Mouse (Mus musculus): ENCODE data around the gene Mark2.
"Not testable (repeated sequence)": the region's sequence is repeated elsewhere in the genome, so short reads cannot be mapped to it uniquely, and the experiment has no call there.

Mark2 gene

GRCm38 (mm10) chr19:7341512-7342397 is at the start of gene Mark2:
Gene Mark2, minus strand, starts transcription at chr19:7341860.
- peak; percentile 100 for DNase-seq

DNA sequence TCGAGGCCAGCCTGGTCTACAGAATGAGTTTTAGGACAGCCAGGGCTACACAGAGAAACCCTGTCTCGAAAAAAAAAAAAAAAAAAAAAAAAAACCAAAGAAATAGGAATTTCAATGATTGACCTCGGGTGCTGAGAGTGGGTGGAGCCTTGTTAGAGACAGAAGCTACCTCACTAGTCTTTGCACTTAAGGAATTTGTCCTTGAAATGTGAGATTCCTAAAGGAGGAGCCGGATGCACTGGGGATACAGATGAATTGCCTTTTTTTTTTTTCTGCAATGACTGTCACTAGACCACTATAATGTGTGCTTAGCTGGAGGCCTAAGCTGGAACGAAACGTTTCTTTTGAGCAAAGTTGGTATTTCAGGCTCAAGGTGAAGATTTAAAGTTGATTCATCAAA is 46.8 kb upstream of the Mark2 start:
- DNase-seq = no peak

DNA sequence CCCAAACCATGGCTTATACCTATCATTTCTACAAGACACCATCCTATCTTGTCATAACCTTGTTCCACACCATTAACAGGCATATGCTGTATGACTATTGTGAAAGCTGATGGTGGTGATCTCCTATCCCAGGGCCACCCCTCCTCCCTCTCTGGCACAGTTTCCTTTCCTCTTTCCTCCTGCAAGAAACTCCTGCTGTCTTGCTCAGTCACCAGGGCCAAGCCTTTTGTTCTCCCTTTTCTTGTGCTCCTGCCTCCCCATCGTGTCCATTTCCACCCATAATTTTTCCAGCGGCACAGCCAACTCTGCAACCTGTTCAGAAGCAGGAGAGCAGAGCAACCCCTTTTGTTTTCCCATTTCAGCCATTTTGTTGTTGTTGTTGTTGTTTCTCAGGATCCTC is 44.4 kb upstream of the Mark2 start:
- DNase-seq = no peak

DNA sequence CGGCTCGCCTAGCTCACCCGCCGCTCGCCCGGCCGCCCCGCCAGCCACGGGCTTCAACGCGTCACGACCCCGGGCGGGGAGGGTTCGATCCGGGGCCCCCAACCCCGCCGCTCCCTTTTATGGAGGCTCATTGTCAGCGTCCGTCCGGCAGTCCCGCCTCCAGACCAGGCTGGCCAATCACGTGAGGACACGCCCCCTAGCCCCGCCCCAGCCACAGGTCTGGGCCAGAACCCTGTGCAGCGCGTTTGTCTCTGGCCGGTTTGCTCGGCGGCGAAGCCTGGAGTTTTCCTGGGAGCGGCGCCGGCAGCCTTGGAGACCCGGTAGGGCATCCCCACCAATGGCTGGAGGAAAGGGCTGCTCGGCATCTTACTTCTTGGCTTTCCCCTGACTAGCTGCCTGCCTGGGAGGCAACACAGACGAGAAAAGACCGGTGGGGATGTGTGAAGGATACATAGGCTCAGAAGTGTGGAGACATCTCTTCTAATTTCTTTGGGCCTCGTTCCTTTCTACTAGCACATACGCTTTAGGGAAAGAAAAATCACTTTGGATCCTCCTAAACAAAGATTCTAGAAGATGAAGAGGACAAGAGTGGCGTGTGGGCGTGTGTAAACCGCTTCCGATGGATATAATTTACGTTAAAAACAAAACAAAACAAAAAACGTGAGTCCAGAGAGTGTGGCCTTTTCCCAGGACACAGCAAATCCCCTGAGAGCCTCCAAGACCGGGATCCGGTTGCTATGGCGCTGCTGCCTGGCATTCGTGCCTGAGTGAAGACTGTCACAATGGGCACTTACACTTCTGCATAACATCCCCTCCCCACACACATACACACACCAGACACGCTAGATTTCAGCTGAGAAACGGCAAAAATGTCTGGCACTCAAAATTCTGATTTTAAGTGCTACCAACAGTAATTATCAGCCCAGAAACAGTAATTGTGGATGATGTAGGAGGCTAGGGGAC is 41.5 kb upstream of the Mark2 start, which contains the start of gene Spindoc:
TSS of gene Spindoc (minus strand) at position 92 of the 963 bp plus-strand sequence.
- peak; percentile 99 for DNase-seq

GRCm38 (mm10) chr19:7382248-7382902 is 40.7 kb upstream of the Mark2 start:
- peak; percentile 45 for DNase-seq

GRCm38 (mm10) chr19:7381906-7382247 is 40.2 kb upstream of the Mark2 start:
- no peak for DNase-seq

GRCm38 (mm10) chr19:7377639-7378038 is 36.0 kb upstream of the Mark2 start:
- DNase-seq = no peak

DNA sequence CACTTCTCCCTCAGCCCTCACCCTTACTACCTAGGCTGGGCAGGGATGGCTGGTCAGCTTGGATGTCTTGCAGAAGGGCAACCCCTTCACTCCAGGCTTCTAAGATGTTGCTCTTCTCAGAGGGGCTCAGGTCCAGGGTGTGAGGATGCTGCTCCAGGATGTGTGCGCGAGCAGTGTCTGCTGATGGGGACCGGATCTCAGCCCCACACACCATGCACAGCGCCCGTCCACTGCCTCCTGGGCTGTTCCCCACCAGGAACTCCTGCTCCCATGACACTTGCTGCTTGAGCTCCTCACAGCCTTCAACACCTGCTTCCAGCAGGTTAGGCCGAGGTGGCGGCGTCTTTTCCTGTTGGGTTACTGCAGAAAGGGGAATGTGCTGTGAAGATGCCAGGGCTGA is 32.8 kb upstream of the Mark2 start:
- no peak for DNase-seq

DNA sequence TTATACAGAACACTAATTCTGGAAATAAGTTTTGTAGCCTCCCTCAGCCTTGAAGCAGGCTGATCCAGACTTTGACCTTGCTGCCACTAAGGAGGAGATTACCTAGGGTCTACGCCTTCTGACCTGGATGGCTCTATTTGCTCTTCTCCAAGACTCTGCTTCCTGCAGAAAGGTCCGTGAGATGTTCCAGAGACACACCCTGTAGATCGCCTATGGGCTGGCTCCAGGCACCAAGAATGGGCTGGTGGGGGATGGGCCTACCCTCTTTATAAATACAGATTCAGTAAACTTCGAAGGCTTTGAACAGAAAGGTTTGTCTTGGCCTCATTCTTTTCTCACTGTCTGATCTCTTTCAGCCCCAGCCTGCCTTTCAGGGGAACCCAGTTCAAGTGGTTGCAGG is 27.8 kb upstream of the Mark2 start:
- not testable (repeated sequence) for DNase-seq

DNA sequence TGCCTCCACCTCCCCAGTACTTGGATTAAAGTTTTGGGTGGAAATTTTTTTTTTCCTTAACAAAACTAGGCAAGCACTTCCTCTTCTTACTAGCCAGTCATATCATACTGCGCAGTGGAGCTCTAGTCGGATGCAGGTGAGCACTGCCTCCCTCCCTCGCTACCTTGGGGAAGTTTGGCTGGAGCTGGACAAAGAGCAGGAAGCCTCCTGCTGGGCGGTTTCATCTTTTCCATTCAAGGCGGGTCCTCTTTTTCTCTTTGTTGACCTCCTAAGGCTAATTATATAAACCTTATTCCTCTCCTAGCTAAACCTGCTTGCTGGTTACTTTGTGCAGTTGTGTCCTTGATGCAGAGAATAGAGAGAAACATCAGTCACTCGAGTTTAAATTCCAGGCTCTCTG is 12.0 kb upstream of the Mark2 start:
- no peak for DNase-seq

DNA sequence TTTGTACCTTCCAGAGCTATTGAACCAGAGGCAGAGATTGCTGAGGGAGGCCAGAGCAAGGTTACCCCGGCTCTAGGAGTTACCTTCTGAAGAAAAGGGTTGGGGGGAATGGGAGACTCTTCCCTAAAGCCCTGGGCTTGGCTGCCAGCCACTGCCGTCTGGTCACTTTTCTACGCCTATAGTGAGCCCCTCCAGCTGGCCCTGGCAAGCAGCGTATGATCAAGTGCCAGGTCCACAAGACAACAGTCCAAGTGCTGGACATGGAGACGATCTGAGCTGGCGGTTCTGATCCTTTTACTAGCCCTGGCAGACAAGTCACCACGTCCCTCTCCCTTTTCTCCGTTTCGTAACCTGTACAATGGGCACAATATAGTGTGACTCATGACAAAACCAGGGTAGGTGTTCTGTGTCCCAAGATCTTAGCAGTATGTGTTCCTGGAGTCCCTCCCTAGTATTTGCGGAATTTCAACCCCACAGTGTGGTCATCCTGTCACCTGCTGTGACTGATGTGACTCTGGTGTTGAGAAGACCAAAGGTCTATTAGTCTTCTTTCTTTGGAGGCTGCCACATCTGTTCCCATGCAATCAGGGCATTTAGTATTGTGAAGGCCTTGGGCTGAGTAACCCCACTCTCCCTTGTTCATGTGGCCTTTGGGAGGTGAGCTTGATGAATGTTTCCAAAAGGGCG is 11.3 kb upstream of the Mark2 start:
- no peak for DNase-seq

- DNase-seq = no peak
Measured at GRCm38 (mm10) chr19:7349993-7350392, 8.3 kb upstream of the Mark2 start.

DNA sequence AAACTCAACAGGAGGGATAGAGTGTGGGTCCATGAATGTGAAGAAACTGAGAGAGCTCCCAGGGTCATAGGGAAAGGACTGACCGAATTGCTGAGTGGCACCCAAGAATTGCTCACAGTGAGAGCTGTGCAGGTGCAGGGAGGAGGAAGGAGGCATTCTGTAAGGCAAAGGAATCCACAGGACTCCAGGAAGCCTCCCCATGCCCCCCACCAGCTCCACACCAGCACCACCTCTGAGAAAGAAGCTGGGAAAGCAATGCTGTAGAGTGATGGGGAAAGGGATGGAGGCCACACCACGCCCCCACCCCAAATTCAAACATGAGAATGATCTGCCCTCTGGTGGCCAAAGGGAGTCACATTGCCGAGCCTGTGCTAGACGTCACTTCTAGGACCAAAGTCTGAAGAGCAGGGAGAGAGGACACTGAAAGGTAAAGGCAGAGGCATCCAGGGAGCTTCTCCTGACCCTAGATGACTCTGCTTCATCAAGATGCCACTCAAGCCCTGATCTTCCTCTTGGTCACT is 3.6 kb upstream of the Mark2 start:
- no peak for DNase-seq

DNA sequence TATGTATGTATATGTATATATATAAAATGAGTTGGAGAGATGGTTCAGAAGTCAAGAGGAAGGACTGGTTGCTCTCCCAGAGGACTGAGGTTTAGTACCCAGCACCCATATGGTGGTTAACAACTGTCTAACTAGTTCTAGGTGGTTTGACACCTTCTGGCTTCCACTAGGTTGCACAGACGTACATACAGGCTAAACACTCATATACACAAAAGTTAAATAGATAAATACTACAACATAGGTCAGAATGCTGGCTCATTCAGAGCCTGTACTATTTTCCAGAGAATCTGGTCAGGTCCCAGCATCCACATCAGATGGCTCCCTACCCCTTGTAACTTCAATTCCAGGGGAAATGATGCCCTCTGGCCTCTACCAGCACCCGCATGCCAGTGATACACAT is 986 bp upstream of the Mark2 start:
- DNase-seq = no peak

DNA sequence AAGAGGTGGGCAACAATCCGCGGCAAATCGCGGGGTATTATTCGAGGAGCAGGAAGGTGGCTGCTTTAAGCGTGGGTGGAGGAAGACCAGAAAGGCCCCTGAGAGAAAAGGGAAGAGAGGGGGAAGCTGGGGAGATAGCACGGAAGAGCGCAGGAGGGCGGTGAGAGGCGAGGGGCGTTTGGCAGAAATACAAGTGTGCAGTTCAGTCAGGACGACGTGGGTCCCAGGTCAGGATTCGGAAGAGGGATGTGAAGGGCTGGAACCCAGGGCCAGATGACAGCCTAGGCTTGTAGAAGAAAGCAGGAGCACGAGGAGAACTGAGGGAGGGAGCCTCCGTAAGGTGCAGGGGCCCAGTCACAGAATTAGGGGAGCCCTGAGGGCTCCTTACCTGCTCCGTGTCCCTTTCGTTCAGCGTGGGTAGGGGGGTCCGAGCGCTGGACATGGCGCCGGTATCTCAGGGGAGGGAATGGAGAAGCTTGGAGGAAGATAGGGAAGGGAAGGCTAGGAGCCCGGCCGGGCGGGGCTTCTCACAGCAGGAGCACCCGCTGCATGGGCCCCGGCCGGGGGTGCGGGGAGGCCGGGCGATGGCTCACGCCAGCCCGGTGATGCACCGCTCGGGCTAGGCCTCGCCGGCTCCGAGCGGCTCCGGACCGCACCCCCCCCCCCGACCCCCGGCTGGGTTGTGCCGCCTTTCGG is 732 bp downstream of the Mark2 start:
- no peak for DNase-seq

GRCm38 (mm10) chr19:7340371-7340779 is 1.3 kb downstream of the Mark2 start:
- DNase-seq = peak; percentile 44

DNA sequence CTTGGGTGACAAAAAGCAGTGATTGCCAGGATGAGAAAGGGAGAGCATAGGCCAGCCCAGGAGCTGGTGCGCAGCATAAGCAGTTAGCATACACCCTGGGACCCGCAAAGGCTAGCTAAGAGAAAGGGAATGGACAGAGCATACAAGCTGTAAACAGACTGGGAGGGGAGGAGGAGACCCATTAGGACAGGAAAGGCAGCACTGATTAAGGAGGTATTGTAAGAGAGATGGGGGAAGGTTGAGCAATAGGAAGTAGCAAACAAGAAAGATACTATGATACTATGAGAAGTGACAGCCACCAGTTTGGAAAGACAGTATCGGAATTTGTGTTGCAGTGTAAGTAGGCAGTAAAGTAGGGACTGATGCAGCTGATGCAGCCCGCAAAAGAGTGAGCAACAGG is 1.8 kb downstream of the Mark2 start:
- DNase-seq = no peak

DNA sequence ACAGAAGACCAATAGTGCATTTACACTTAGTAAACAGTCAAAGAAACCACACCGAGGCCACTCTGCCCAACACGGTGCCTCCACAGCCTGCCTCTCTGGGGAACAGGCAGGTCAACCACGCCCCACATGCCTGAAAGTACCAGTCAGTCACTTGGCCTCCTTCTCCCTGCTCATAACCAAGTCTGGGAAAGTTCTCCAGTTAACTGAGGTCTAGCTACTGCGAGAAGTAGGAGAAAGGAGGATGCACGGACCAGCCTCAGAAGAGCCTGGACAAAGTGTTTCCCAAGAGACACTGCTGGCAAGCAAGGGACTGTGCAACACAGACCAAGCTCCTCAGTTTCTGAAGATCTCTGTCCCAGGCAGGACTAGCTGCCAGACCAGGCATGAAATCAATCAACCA is 2.6 kb downstream of the Mark2 start:
- peak; percentile 21 for DNase-seq

GRCm38 (mm10) chr19:7337781-7338342 is 3.8 kb downstream of the Mark2 start:
- no peak for DNase-seq

- no peak for DNase-seq
Measured at GRCm38 (mm10) chr19:7335656-7336055, 6.0 kb downstream of the Mark2 start.

- DNase-seq = no peak
Measured at GRCm38 (mm10) chr19:7334049-7334448, 7.6 kb downstream of the Mark2 start.

Data from cerebellum, adult 8-10 months (tissue).